Mouse (Mus musculus): ENCODE data around the gene Gm21761.
"Not testable (repeated sequence)": the region's sequence is repeated elsewhere in the genome, so short reads cannot be mapped to it uniquely, and the experiment has no call there.

DNA sequence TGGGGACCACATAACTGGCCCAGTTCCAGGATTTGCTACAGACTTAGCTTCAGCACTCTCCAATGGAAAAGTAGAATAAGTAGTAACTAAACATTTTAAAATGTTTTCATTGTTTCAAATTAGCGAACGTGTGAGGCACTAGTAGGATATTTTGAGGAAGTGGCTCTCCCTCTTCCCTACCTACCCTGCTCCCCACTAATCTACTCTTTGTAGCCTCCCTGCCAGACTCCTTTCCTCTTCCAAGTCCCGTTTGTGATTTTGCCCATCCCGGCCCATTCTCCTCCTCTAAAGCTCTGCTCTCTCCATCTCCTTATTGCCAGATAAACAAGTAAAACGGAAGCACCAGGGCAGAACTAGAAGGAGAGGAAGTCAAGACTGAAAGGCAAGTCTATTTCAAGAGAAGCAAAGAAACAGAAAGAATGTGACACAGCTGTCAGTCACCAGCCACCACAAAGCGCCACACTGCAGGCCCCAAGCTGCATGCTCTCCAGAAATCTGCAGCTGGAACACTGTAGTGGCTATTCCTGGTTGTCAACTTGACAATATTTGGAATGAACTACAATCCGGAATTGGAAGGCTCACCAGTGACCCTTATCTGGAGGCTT lies 64.6 kb downstream of the Gm21761 start:
- TF ChIP-seq CTCF (conservative IDR thresholded peaks at IDR 0.05; ENCODE audit: insufficient read depth, insufficient read length, low read depth, low read length); POLR2A (IDR thresholded peaks at IDR 0.05; ENCODE audit: low read depth, low read length): not testable (repeated sequence)

All from kidney, adult 2 months (tissue).